Mouse (Mus musculus) hindbrain, embryonic 10.5 days (tissue): ENCODE results near the gene Poc1a. TPM values are rescaled to one million over a fixed set of nuclear protein-coding genes. Genes with fewer than 3 reads are reported as not detected.

ENCODE experiments used
- DNase-seq: peaks from one replicate; pipeline ENCODE4 v3.0.0-alpha.2; 2017; ENCODE audit warnings: low spot score
- H3K27ac ChIP-seq: fragments of 300-500 bp; sonication (generic); 2 replicates; pipeline ENCODE4 v1.5.1; 2016; ENCODE audit warnings: mild to moderate bottlenecking, moderate library complexity
- H3K27me3 ChIP-seq: fragments of 300-500 bp; sonication (generic); 2 replicates; pipeline ENCODE4 v1.6.1; 2016; ENCODE audit warnings: mild to moderate bottlenecking; ENCODE audit not compliant: poor library complexity, insufficient read depth, severe bottlenecking
- H3K36me3 ChIP-seq: fragments of 300-500 bp; sonication (generic); 2 replicates; pipeline ENCODE4 v1.6.1; 2016; ENCODE audit warnings: mild to moderate bottlenecking, moderate library complexity
- H3K4me1 ChIP-seq: fragments of 300-500 bp; sonication (generic); replicated peaks from 2 replicates; pipeline ENCODE4 v1.6.1; 2016; ENCODE audit warnings: mild to moderate bottlenecking
- H3K4me3 ChIP-seq: fragments of 300-500 bp; sonication (generic); 2 replicates; pipeline ENCODE4 v1.5.1; 2016; ENCODE audit warnings: mild to moderate bottlenecking, moderate library complexity
- H3K9me3 ChIP-seq: fragments of 300-500 bp; sonication (generic); 2 replicates; pipeline ENCODE4 v1.6.1; 2016; ENCODE audit warnings: mild to moderate bottlenecking, moderate library complexity
- WGBS: fragments of 180-500 bp; shearing (Covaris S2); methylation state at CpG from one replicate; pipeline ENCODE4 v1.1.7; 2016; 5-methylcytosine and 5-hydroxymethylcytosine counted together
- polyA plus RNA-seq: library from polyadenylated mRNA; unstranded; fragments of >200 nt; fragmentation: Nextera tagmentation; extraction: Ambion mirVana; gene quantifications from 2 replicates; pipeline ENCODE4 v1.2.1, GENCODE M21; 2016

Poc1a gene
- polyA plus RNA-seq, 1 experiment from 2014 or later: 36.7 TPM

DNA sequence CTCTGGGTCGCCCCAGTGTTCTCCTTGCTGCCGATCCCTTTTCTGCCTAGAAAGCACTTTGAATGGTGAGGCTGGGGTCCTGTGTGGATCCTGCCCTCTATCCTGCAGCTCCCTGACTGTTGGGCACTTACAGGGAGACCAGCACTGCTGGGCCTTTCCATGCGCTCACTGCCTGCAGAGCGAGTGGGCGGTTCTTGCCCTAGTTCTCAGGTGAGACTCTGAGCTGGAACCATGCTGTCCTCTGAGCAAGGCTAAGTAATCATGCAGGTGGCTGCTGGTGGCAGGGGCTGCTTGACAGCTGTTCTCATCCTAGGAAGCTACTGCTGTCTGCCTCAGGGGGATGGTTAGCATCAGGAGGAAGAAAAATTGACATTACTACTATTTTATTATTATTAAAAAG is 28.1 kb downstream of the Poc1a start:
- Histone ChIP-seq H3K27me3 (no peaks in the 10 kb centered on the region), H3K36me3 (peaks cover 17% of the 10 kb centered on the region), H3K27ac (peak overlapping the region; percentile 64), H3K4me3 (no peak overlapping the region), H3K4me1 (peaks cover 10% of the 10 kb centered on the region), H3K9me3 (no peaks in the 10 kb centered on the region)
- DNase-seq: no peak
- 88% methylated on average over 5 of the region's 5 CpGs for WGBS

DNA sequence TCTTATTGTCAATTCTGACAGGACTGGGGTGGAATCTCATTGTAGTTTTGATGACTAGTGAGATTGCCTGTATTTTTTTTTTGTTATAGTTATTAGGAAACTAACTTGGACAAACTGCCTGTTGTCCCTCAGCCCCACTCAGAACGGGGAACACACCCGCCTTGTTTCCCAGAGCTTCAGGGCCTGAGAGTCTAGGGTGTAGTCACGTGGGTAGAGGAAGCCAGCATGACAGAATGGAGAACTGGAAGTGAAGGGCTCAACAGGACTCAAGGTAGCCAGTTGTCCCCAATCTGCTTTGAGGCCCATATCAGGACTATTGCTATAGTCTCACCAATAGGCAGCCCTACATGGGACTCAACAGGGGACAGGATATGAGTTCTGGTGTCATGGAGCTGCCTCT is 29.0 kb downstream of the Poc1a start:
- WGBS: 89% methylated on average over 3 of the region's 3 CpGs
- peaks cover 17% of the 10 kb centered on the region for H3K36me3 ChIP-seq
- no peaks in the 10 kb centered on the region for H3K27me3 ChIP-seq
- H3K4me1 ChIP-seq: peaks cover 7% of the 10 kb centered on the region; the same call in 1 of the 2 replicates
- no peak for DNase-seq
- H3K27ac ChIP-seq: no peak overlapping the region
- H3K9me3 ChIP-seq: no peaks in the 10 kb centered on the region
- H3K4me3 ChIP-seq: no peak overlapping the region

DNA sequence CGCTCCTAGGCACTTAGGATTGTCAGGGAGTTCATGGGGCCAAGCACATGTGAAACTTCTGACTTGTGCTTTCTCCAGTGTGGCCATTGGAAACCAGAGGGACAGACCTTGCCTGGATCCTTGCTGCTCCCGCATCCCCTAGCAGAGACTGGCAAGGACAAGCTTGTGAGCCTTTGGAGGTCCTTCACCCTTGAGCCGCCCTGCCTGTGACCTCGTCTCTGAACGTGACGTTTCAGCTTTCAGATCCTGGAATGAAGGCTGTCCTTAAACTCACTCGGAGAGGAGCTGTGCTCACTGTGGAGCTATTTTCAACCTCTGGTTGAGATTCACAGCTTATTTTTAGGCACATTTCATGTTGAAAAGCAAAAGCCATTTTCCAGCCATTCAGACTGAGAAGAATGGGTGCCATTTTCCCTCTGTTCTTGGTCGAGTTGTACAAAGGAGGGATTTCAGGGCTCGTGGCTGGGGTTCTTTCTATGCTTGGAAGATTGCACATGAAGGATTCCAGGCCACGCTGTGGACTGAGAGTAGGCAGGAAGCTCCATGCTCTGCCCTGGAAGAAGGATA is 30.8 kb downstream of the Poc1a start:
- no peak overlapping the region for H3K27ac ChIP-seq
- 80% methylated on average over 10 of the region's 10 CpGs for WGBS
- no peaks in the 10 kb centered on the region for H3K9me3 ChIP-seq

DNA sequence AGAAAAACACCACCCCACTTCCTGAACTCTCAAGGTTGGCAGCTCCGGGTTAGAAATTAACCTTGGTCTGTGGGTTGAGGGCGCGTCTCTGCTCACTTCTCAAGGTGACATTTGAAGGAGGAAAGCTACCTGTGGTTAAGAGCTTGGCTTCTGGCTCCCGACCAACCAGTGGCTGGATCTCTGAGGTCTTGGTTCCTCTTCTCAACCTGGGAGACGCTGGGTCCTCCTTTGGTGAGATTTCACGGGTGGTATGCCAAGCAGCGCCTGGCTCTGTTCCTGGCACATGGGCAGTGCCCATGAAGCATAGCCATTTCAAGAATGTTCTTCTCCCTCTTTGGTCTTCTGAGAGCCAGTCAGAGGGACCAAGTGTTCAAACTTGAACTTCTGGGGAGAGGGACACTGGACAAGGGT is 32.1 kb downstream of the Poc1a start:
- Histone ChIP-seq H3K36me3 (peaks cover 13% of the 10 kb centered on the region), H3K4me1 (0 out of 2 replicates have a peak, but pooled peaks cover 3% of the 10 kb centered on the region), H3K27ac (no peak overlapping the region), H3K4me3 (no peak overlapping the region), H3K9me3 (no peaks in the 10 kb centered on the region), H3K27me3 (no peaks in the 10 kb centered on the region)
- DNase-seq: no peak
- 95% methylated on average over 7 of the region's 7 CpGs for WGBS

More for the DNA sequence above, 30.8 kb downstream of the Poc1a start:
- H3K4me1 ChIP-seq: 0 out of 2 replicates have a peak, but pooled peaks cover 3% of the 10 kb centered on the region
- no peak for DNase-seq
- H3K27me3 ChIP-seq: no peaks in the 10 kb centered on the region
- no peak overlapping the region for H3K4me3 ChIP-seq
- H3K36me3 ChIP-seq: peaks cover 17% of the 10 kb centered on the region

DNA sequence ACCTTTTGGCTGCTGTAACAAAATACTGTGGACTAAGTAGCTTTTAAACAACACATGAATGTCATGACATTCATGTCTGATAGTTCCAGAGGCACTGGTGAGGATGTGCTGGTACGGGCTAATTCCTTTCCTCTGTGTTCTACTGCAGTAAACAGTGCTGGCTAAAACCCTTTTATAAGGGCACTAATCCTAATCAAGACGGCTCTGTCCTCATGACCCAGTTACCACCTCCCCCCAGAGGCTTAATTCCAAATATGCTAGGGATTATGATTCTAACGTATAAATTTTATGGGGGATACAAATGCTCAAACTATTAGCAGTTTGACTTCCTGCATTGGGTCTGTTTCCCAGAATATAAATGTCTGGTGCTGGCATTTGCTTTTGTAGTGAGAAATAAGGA is 33.3 kb downstream of the Poc1a start:
- WGBS: 78% methylated on average over 3 of the region's 3 CpGs
- Histone ChIP-seq H3K27ac (no peak overlapping the region), H3K9me3 (no peaks in the 10 kb centered on the region), H3K4me3 (no peak overlapping the region), H3K36me3 (peaks cover 1% of the 10 kb centered on the region), H3K4me1 (peaks cover 8% of the 10 kb centered on the region), H3K27me3 (no peaks in the 10 kb centered on the region)
- DNase-seq: no peak

DNA sequence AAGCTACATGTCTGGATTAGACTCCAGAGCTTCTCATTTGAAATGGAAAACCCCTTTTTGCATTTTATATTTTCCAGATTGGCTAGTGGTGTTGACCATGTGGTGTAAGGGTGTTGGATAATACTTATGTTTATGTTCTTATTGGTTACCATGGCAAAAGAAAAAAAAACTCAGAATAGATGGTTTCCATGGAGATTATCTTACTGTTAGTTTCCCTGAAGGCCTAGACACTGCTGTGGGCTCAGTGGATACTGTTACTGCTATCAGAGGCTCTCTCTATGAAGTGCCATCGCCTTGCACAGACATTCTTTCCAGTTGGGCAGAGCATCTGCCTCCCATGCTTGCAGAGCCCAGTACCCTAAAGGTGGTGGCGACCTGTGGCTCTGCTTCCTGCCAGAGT is 37.2 kb downstream of the Poc1a start:
- 78% methylated on average over 2 of the region's 2 CpGs for WGBS
- Histone ChIP-seq H3K27me3 (no peaks in the 10 kb centered on the region), H3K4me3 (no peak overlapping the region), H3K27ac (no peak overlapping the region), H3K4me1 (peaks cover 11% of the 10 kb centered on the region), H3K36me3 (no peaks in the 10 kb centered on the region), H3K9me3 (no peaks in the 10 kb centered on the region)
- DNase-seq: no peak

DNA sequence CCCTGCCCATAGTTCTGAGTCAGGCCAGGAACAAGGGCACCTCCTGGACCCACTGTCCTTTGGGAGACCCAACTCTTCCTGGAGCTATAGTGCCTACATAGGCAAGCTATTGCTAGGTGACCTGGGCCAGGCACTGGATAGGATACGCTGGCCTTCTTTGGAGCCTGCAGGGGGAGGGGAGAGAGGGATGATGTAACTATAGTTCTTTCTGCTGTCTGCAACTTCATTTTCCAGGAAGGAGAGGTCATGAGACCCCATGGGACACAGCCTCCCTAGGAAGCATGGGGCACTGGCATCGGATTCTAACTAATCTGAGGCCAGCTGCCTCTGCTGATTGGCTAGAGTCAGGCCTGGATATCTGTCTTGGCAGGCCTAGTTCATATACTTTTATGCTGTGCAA is 38.2 kb downstream of the Poc1a start:
- Histone ChIP-seq H3K9me3 (no peaks in the 10 kb centered on the region), H3K4me1 (peaks cover 13% of the 10 kb centered on the region), H3K27ac (peak overlapping the region; percentile 51), H3K36me3 (no peaks in the 10 kb centered on the region), H3K27me3 (no peaks in the 10 kb centered on the region), H3K4me3 (no peak overlapping the region)
- 53% methylated on average over 2 of the region's 2 CpGs for WGBS
- DNase-seq: no peak

DNA sequence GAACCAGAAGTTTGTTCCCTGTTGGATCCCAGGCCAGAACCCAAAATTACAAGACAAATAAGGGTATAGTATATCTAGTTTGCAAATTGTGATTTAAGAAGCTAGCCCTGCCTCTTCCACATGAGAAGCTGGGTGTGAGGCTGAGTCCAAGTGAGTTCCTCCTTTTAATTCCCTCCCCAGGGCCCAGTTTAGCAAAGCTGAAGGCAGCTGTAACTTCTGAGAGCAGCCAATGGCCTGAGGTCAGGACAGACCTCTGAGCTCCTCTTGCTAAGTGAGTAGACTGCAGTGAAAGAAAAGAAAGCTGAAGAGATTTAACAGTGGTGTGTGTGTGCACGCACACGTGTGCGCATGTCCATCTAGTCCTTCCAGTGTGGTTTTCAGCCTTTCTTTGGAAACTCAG is 41.6 kb downstream of the Poc1a start:
- Histone ChIP-seq H3K36me3 (peaks cover 4% of the 10 kb centered on the region), H3K9me3 (no peaks in the 10 kb centered on the region), H3K27ac (no peak overlapping the region), H3K4me3 (no peak overlapping the region), H3K4me1 (peaks cover 19% of the 10 kb centered on the region), H3K27me3 (no peaks in the 10 kb centered on the region)
- DNase-seq: no peak
- 86% methylated on average over 3 of the region's 3 CpGs for whole genome bisulfite sequencing

DNA sequence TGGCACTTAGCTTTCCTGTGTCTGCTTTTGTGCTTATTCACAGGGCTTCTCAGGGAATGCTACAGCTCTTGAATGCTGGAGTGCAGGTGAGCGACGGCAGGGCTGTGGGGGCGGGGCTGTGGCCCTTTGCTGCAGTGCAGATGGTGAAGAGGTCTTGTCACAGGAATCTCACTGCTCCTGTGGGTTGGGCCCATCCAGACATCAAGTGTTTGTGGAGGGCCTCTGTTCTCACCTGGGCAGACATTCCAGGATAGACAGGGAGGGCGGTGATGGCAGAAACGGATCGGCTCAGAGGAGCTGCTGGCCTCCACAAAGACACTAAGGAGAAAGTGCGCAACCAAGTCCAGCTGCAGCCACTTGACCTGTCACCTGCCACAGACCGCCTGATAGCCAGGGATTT is 45.4 kb downstream of the Poc1a start:
- Histone ChIP-seq H3K9me3 (no peaks in the 10 kb centered on the region), H3K4me3 (no peak overlapping the region), H3K27me3 (no peaks in the 10 kb centered on the region), H3K27ac (no peak overlapping the region), H3K4me1 (peaks cover 26% of the 10 kb centered on the region), H3K36me3 (peaks cover 22% of the 10 kb centered on the region)
- DNase-seq: no peak
- 79% methylated on average over 8 of the region's 8 CpGs for WGBS

DNA sequence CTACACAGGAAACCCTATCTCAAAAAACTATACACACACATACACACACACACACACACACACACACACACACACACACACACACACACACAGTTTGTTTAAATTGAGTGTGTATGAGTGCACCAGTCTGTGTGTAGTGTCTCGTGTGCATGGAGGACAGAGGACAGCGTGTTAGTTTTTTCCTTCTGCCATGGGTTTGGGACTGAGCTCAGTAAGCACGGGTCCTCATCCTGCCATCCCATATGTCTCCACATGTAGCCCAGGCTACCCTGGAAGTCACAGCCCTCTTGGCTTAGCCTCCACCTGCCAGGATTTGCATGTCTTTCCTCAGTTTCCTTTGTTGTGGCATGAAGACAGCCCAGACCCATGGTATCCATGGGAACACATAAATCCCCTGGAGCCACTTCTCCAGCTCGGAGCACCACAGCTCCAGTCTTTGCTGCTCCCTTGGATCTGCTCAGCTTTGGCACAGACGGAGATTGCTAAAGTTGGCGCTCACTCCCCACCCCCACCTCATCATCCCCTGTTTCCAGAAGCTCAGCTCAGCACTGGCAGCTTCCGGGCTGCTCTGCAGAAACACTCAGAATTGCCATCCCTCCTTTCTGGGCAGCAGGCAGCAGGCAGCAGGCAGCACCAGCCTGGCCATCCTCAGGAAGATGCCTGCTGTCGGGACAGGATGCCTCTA is 46.4 kb downstream of the Poc1a start:
- no peaks in the 10 kb centered on the region for H3K27me3 ChIP-seq
- H3K4me1 ChIP-seq: peaks cover 33% of the 10 kb centered on the region
- WGBS: 89% methylated on average over 8 of the region's 8 CpGs
- no peak overlapping the region for H3K4me3 ChIP-seq
- no peak for DNase-seq
- H3K36me3 ChIP-seq: peaks cover 22% of the 10 kb centered on the region
- H3K9me3 ChIP-seq: no peaks in the 10 kb centered on the region
- H3K27ac ChIP-seq: no peak overlapping the region

DNA sequence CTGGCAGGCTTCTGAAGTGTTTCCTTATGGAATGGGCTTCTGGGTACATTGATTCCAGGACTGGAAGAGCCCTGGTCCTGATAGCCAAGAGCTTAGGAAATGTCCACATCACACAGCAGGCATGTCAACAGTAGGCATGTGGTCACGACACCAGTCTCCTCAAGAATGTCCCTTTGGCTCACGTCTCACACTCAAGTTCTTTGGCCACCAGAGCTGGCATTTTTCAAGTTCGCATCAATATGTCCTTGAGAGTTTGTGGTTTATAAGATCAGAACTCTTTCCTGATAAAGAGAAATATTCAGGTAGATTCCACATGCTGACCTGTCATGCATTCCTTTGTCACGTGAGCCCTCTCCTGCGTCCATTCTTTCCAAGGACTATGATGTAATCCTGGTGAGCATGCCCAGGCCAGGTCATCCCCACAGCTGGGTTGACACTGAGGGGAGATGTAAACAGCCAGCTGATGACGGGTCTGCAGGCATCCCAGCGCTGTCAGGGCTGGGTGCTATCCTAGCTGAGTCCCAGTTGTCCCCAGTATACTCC is 47.3 kb downstream of the Poc1a start:
- Histone ChIP-seq H3K27me3 (no peaks in the 10 kb centered on the region), H3K4me1 (peaks cover 31% of the 10 kb centered on the region), H3K36me3 (peaks cover 26% of the 10 kb centered on the region), H3K4me3 (no peak overlapping the region), H3K27ac (no peak overlapping the region), H3K9me3 (no peaks in the 10 kb centered on the region)
- no peak for DNase-seq
- WGBS: 85% methylated on average over 7 of the region's 7 CpGs

DNA sequence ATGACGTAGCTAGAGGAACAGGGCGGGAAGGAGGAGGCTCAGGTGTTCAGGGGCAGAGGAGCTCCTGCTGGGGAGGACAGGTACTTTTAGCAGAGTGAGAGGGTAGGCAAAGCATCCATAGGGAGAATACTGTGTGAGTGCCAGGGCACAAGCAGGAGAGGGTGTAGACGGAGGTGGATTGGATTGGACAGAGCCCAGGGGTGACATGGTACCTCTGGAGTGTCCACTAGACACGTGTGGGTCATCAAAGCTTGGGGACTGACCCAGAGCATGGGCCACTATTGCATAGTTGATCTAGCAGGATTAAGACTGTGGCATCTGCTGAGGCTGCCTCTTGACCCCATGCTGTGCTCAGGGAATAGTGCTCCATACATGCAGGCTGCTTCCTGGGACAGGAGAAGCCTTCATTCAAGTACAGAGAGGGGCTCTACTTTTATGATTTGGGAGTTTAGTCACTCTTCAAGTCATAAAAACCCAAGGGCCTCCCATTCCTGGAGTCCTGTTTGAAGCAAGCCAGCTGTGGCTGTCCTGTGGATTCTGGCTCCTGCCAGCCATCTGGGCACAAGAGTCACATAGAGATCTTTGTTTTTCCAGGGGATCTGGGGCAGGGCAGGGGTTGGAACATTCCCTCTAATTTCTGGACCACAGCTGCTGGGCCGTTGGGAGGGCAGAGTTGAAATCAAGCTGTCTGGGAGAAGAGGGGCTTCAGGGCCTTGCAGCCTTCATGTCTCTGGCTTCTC is 48.1 kb downstream of the Poc1a start:
- DNase-seq: no peak
- Histone ChIP-seq H3K36me3 (peaks cover 26% of the 10 kb centered on the region), H3K4me1 (peaks cover 35% of the 10 kb centered on the region), H3K27ac (no peak overlapping the region; the same call in 1 of the 2 replicates), H3K4me3 (no peak overlapping the region), H3K27me3 (no peaks in the 10 kb centered on the region), H3K9me3 (no peaks in the 10 kb centered on the region)
- whole genome bisulfite sequencing: 77% methylated on average over 5 of the region's 5 CpGs

DNA sequence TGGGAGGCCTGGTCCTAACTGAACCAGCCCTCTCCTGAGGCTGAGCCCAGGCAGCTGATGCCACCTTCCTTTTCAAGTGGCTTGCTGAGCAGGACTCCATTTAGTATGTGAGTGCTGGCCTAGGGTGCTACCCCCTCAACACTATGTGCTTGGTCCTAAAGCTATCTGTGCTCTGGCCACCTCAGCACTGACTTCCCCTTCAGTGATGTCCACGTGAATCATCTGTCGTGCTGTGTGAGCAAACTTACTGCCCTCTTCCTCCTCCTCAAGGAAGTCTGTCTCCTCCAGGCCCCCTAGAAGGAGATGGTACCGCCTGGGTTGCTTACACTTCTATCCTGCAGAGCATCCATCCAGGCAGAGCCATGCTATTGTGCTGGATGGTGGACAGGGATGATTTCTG is 51.9 kb downstream of the Poc1a start:
- no peak for DNase-seq
- no peak overlapping the region for H3K4me3 ChIP-seq
- no peaks in the 10 kb centered on the region for H3K9me3 ChIP-seq
- peaks cover 44% of the 10 kb centered on the region for H3K4me1 ChIP-seq
- no peaks in the 10 kb centered on the region for H3K27me3 ChIP-seq
- peak overlapping the region; percentile 31; the same call in 1 of the 2 replicates for H3K27ac ChIP-seq
- 70% methylated on average over 3 of the region's 3 CpGs for WGBS
- H3K36me3 ChIP-seq: peaks cover 23% of the 10 kb centered on the region
